Mouse (Mus musculus): ENCODE measurements around the gene Jmjd6.

Gene Jmjd6

GRCm38 (mm10) chr11:116843261-116844233 lies at the start of gene Jmjd6, which contains the start of gene Mettl23:
TSS of gene Jmjd6 (minus strand) at chr11:116843449.
TSS of gene Mettl23 (plus strand) at chr11:116843278.
- DNase-seq (ENCODE audit: low spot score in 2 of 2), result peak; percentile 97

- DNase-seq (ENCODE audit: low spot score in 2 of 2), result no peak
Measured at GRCm38 (mm10) chr11:116887136-116887535, 43.9 kb upstream of the Jmjd6 start.

GRCm38 (mm10) chr11:116885275-116886151 lies 42.3 kb upstream of the Jmjd6 start:
- DNase-seq (ENCODE audit: low spot score in 2 of 2), result peak; percentile 58 to 83

GRCm38 (mm10) chr11:116884061-116884460 lies 40.8 kb upstream of the Jmjd6 start:
- no peak for DNase-seq (ENCODE audit: low spot score in 2 of 2)

GRCm38 (mm10) chr11:116882446-116882845 lies 39.2 kb upstream of the Jmjd6 start:
- no peak for DNase-seq (ENCODE audit: low spot score in 2 of 2)

GRCm38 (mm10) chr11:116881440-116881839 lies 38.2 kb upstream of the Jmjd6 start:
- no peak for DNase-seq (ENCODE audit: low spot score in 2 of 2)

GRCm38 (mm10) chr11:116880839-116881238 lies 37.6 kb upstream of the Jmjd6 start:
- DNase-seq (ENCODE audit: low spot score in 2 of 2), result no peak

GRCm38 (mm10) chr11:116878454-116878853 lies 35.2 kb upstream of the Jmjd6 start:
- DNase-seq (ENCODE audit: low spot score in 2 of 2), result no peak

- DNase-seq (ENCODE audit: low spot score in 2 of 2), result no peak
Measured at GRCm38 (mm10) chr11:116873987-116874386, 30.7 kb upstream of the Jmjd6 start.

GRCm38 (mm10) chr11:116871538-116871937 lies 28.3 kb upstream of the Jmjd6 start:
- DNase-seq (ENCODE audit: low spot score in 2 of 2), result no peak

- no peak for DNase-seq (ENCODE audit: low spot score in 2 of 2)
Measured at GRCm38 (mm10) chr11:116869641-116870040, 26.4 kb upstream of the Jmjd6 start.

GRCm38 (mm10) chr11:116869223-116869622 lies 26.0 kb upstream of the Jmjd6 start:
- no peak for DNase-seq (ENCODE audit: low spot score in 2 of 2)

- DNase-seq (ENCODE audit: low spot score in 2 of 2), result no peak
Measured at GRCm38 (mm10) chr11:116868129-116868528, 24.9 kb upstream of the Jmjd6 start.

- DNase-seq (ENCODE audit: low spot score in 2 of 2), result no peak
Measured at GRCm38 (mm10) chr11:116865945-116866585, 22.8 kb upstream of the Jmjd6 start.

GRCm38 (mm10) chr11:116864444-116864843 lies 21.2 kb upstream of the Jmjd6 start:
- no peak for DNase-seq (ENCODE audit: low spot score in 2 of 2)

- DNase-seq (ENCODE audit: low spot score in 2 of 2), result no peak
Measured at GRCm38 (mm10) chr11:116857183-116857850, 14.1 kb upstream of the Jmjd6 start.

GRCm38 (mm10) chr11:116854279-116854678 lies 11.0 kb upstream of the Jmjd6 start:
- no peak for DNase-seq (ENCODE audit: low spot score in 2 of 2)

- peak; percentile 96 to 98 for DNase-seq (ENCODE audit: low spot score in 2 of 2)
Measured at GRCm38 (mm10) chr11:116853512-116853928, 10.3 kb upstream of the Jmjd6 start.

GRCm38 (mm10) chr11:116852891-116853511 lies 9.8 kb upstream of the Jmjd6 start, which contains the start of gene Srsf2:
TSS of gene Srsf2 (minus strand) at chr11:116853094.
- peak; percentile 97 to 99 for DNase-seq (ENCODE audit: low spot score in 2 of 2)

GRCm38 (mm10) chr11:116852291-116852890 lies 9.1 kb upstream of the Jmjd6 start, which contains the start of gene Mfsd11:
TSS of gene Mfsd11 (plus strand) at chr11:116852440.
- peak; percentile 83 to 91 for DNase-seq (ENCODE audit: low spot score in 2 of 2)

All from spleen, postnatal 4 days (tissue).